Mouse (Mus musculus) cortical plate, adult 2 months (tissue): ENCODE measurements around the gene Cdhr5.

Experiments used
- CTCF ChIP-seq: fragments of 200-500 bp; IDR thresholded peaks from 2 replicates; pipeline ENCODE4 v1.5.1; 2011; ENCODE audit warnings: mild to moderate bottlenecking, control low read depth, low read length; ENCODE audit not compliant: insufficient read depth; ENCODE audit errors: extremely low read depth
- POLR2A ChIP-seq: fragments of 200-500 bp; IDR thresholded peaks from 2 replicates; pipeline ENCODE4 v1.6.1; 2011; ENCODE audit warnings: mild to moderate bottlenecking, low read length, control low read depth; ENCODE audit not compliant: insufficient read depth; ENCODE audit errors: extremely low read depth

DNA sequence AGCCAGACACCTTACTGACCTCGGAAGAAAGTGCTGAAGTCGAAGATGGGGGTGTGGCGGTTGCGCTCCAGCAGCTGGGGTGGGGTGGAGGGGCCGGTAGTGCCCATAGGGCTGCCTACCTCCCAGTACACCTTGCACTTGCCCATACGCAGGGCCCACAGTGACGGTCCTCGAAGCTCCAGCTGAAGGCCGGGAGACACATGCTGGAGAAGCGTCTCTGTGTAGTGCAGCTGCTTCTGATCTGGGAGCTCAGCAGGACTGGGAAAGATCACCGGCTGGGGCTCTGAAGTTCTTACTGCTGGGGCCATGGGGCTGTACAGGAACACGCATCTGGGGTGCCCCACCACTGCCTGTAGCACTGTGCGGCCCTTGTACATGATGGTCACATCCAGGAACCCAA is 12.9 kb downstream of the Cdhr5 start:
- TF ChIP-seq CTCF (no peak), POLR2A (no peak)
